Mouse (Mus musculus): Measurements from ENCODE around the gene Tspo.
A peak's percentile ranks its signal among the peaks of the same experiment; 100 is the strongest.

DNA sequence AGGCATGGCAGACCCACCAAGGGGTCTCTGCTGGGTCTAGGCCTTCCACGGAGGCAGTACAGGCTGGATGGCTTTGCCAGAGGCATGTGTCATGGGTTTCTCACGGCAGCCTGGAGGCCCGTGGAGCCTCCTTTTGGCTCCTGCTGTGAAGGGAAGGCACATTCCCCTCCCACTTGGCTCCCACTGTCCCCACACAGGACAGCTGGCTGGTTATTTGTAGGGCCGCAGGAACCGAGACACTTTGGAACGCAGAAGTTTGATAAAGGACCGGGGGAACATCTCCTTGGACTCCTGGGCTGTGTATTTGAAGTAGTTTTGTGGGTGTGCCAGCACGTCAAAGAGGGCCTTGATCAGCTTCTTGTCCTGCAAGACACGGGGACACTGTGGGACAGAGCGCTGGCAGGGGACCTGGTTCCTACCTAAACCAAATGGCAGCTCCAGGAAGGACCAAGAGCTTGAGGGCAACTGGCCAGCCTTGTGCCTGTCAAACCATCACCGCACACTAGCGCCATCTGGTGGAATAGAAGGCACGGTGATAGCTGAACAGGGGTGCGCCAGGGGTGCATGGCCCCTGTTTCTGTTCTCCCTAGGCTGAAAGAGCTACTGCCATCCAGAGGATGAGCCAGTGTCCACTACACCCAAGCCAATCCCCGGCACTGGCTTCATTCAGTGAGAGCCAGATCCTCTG, 43.9 kb downstream of the Tspo start:
- TF ChIP-seq ZNF384 (IDR thresholded peaks at IDR 0.05; ENCODE audit: low read depth, low read length) (no peak), E2F4 (IDR thresholded peaks at IDR 0.05; ENCODE audit: borderline replicate concordance, low read depth, low read length) (no peak), SMC3 (IDR thresholded peaks at IDR 0.05; ENCODE audit: low read depth, low read length) (peak; percentile 87), KAT2A (conservative IDR thresholded peaks at IDR 0.05; ENCODE audit: low read depth, low read length) (no peak), POLR2A (IDR thresholded peaks at IDR 0.05; ENCODE audit: control insufficient read depth in 1 of 2, insufficient read depth in 1 of 2, low read depth in 1 of 2, low read length in 2 of 2, poor library complexity in 1 of 2) (no peak), CTCF (IDR thresholded peaks at IDR 0.05 in 2 of 3, conservative IDR thresholded peaks at IDR 0.05 in 1 of 3; ENCODE audit: control insufficient read depth in 1 of 3, insufficient read depth in 1 of 3, low read depth in 2 of 3, low read length in 3 of 3, poor library complexity in 1 of 3, severe bottlenecking in 1 of 3) (peak; percentile 85 to 92 (median 86)), MEF2A (IDR thresholded peaks at IDR 0.05; ENCODE audit: extremely low read depth, insufficient replicate concordance, low read depth, low read length, poor library complexity, severe bottlenecking) (no peak), CHD2 (IDR thresholded peaks at IDR 0.05; ENCODE audit: low read length) (no peak), GATA1 (IDR thresholded peaks at IDR 0.05; ENCODE audit: low read depth, low read length) (no peak), GABPA (IDR thresholded peaks at IDR 0.05; ENCODE audit: low read depth, low read length) (no peak)

All from MEL (cell line).